Mouse (Mus musculus) embryonic fibroblast, embryonic 13.5 days (primary cell): ENCODE data around the gene Dlg2. TPM values are rescaled to one million over a fixed set of nuclear protein-coding genes. Genes with fewer than 3 reads are reported as not detected.

Experiments used
- H3K27ac ChIP-seq: 2 replicates; pipeline ENCODE4 v1.5.1; 2012; ENCODE audit warnings: low read length, control low read depth, inconsistent platforms; ENCODE audit not compliant: insufficient read depth
- H3K4me1 ChIP-seq: 2 replicates; pipeline ENCODE4 v1.6.1; 2011; ENCODE audit warnings: low read length; ENCODE audit not compliant: control insufficient read depth, insufficient read depth
- H3K4me3 ChIP-seq: 2 replicates; pipeline ENCODE4 v1.5.1; 2011; ENCODE audit warnings: mild to moderate bottlenecking, control low read depth, low read length; ENCODE audit not compliant: insufficient read depth
- CTCF ChIP-seq: IDR thresholded peaks from 2 replicates; pipeline ENCODE4 v1.5.1; 2011; ENCODE audit warnings: mild to moderate bottlenecking, control low read depth, low read length, moderate library complexity, borderline replicate concordance; ENCODE audit not compliant: insufficient read depth
- POLR2A ChIP-seq: IDR thresholded peaks from 2 replicates; pipeline ENCODE4 v1.6.1; 2011; ENCODE audit warnings: low read depth, mild to moderate bottlenecking, control low read depth, low read length, moderate library complexity
- polyA plus RNA-seq: library from polyadenylated mRNA; stranded (reverse); fragments of >200 nt; gene quantifications from 2 replicates; pipeline ENCODE4 v1.2.4, GENCODE M21; 2011; ENCODE audit warnings: low read depth; ENCODE audit not compliant: missing spikeins, insufficient read length

The Dlg2 gene
- polyA plus RNA-seq, 1 experiment, result 5.2 TPM

GRCm38 (mm10) chr7:91902503-91902902 is 1426.0 kb downstream of the Dlg2 start:
- TF ChIP-seq POLR2A, result no peak
- no peak for TF ChIP-seq CTCF
- H3K27ac ChIP-seq, result peak overlapping the region; percentile 61; the same call in 1 of the 2 replicates

GRCm38 (mm10) chr7:91916809-91917208 is 1440.3 kb downstream of the Dlg2 start:
- no peak overlapping the region for H3K27ac ChIP-seq
- TF ChIP-seq POLR2A (no peak), CTCF (no peak)
- H3K4me3 ChIP-seq, result no peak overlapping the region
- H3K4me1 ChIP-seq, result 0 out of 2 replicates have a peak, but pooled peaks cover 2% of the 10 kb centered on the region

More at GRCm38 (mm10) chr7:91902503-91902902, 1426.0 kb downstream of the Dlg2 start:
- H3K4me3 ChIP-seq, result no peak overlapping the region
- H3K4me1 ChIP-seq, result no peaks in the 10 kb centered on the region

- no peak for TF ChIP-seq CTCF
- no peak for TF ChIP-seq POLR2A
- no peak overlapping the region for H3K4me3 ChIP-seq
- no peak overlapping the region for H3K27ac ChIP-seq
- H3K4me1 ChIP-seq, result 0 out of 2 replicates have a peak, but pooled peaks cover 2% of the 10 kb centered on the region
These were observed 1442.6 kb downstream of the Dlg2 start for GRCm38 (mm10) chr7:91919099-91919498.

GRCm38 (mm10) chr7:91919738-91920137 is 1443.3 kb downstream of the Dlg2 start:
- TF ChIP-seq CTCF, result no peak
- no peak for TF ChIP-seq POLR2A
- Histone ChIP-seq H3K4me3 (no peak overlapping the region), H3K27ac (no peak overlapping the region), H3K4me1 (0 out of 2 replicates have a peak, but pooled peaks cover 2% of the 10 kb centered on the region)

- H3K4me3 ChIP-seq, result no peak overlapping the region
- TF ChIP-seq POLR2A (no peak), CTCF (no peak)
- H3K4me1 ChIP-seq, result no peaks in the 10 kb centered on the region
- no peak overlapping the region for H3K27ac ChIP-seq
These were observed 1458.6 kb downstream of the Dlg2 start for GRCm38 (mm10) chr7:91934881-91935597.

GRCm38 (mm10) chr7:91936193-91936592 is 1459.7 kb downstream of the Dlg2 start:
- H3K27ac ChIP-seq, result no peak overlapping the region
- no peak for TF ChIP-seq POLR2A
- no peak for TF ChIP-seq CTCF
- no peaks in the 10 kb centered on the region for H3K4me1 ChIP-seq
- no peak overlapping the region for H3K4me3 ChIP-seq

GRCm38 (mm10) chr7:91943224-91943623 is 1466.8 kb downstream of the Dlg2 start:
- no peak for TF ChIP-seq POLR2A
- no peak for TF ChIP-seq CTCF
- no peaks in the 10 kb centered on the region for H3K4me1 ChIP-seq
- H3K4me3 ChIP-seq, result no peak overlapping the region
- H3K27ac ChIP-seq, result no peak overlapping the region

GRCm38 (mm10) chr7:91955584-91955983 is 1479.1 kb downstream of the Dlg2 start:
- no peaks in the 10 kb centered on the region for H3K4me1 ChIP-seq
- TF ChIP-seq CTCF (no peak), POLR2A (no peak)
- no peak overlapping the region for H3K4me3 ChIP-seq
- no peak overlapping the region for H3K27ac ChIP-seq

GRCm38 (mm10) chr7:91962956-91963355 is 1486.5 kb downstream of the Dlg2 start:
- H3K4me1 ChIP-seq, result no peaks in the 10 kb centered on the region
- H3K4me3 ChIP-seq, result no peak overlapping the region
- no peak overlapping the region for H3K27ac ChIP-seq
- no peak for TF ChIP-seq CTCF
- no peak for TF ChIP-seq POLR2A

GRCm38 (mm10) chr7:91972970-91973369 is 1496.5 kb downstream of the Dlg2 start:
- no peak for TF ChIP-seq CTCF
- no peak for TF ChIP-seq POLR2A
- Histone ChIP-seq H3K4me1 (no peaks in the 10 kb centered on the region), H3K4me3 (no peak overlapping the region), H3K27ac (no peak overlapping the region)

- no peak overlapping the region for H3K27ac ChIP-seq
- TF ChIP-seq POLR2A, result no peak
- no peak for TF ChIP-seq CTCF
- H3K4me3 ChIP-seq, result no peak overlapping the region
- H3K4me1 ChIP-seq, result no peaks in the 10 kb centered on the region
These were observed 1527.4 kb downstream of the Dlg2 start for GRCm38 (mm10) chr7:92003769-92004455.
